10 mouse cellular contexts compared by ENCODE assay signal in genomic region chr1:64106127-64106526, GRCm38 (mm10). TPM values are rescaled to one million over a fixed set of nuclear protein-coding genes. Genes with fewer than 3 reads are reported as not detected.
DNase-seq lines count a peak whose midpoint lies in the region; ATAC-seq and TF ChIP-seq lines count a peak whose summit lies in the region.
"Had no signal": no experiment of that assay in that cellular context is flagged by ENCODE, and none has a peak within 500 bp of the region (broad histone marks: within the 10 kb centered on the region; RNA-seq: fewer than 3 reads in every experiment).

No protein-coding gene starts in this region.

- no peak for TF ChIP-seq POLR2A in liver, adult 2 months (IDR thresholded peaks at IDR 0.05; ENCODE audit: extremely low read depth, insufficient read depth, low read length)

- H3K36me3 ChIP-seq in liver, adult 2 months (ENCODE audit: control insufficient read depth, insufficient read depth, low read length) = no peaks in the 10 kb centered on the region; the same call in 1 of the 2 replicates
- H3K36me3 ChIP-seq in liver, embryonic 12.5 days = 0 out of 2 replicates have a peak, but pooled peaks cover 7% of the 10 kb centered on the region
- H3K36me3 ChIP-seq in forebrain, embryonic 15.5 days = no peaks in the 10 kb centered on the region
- peaks cover 8% of the 10 kb centered on the region; the same call in 1 of the 2 replicates for H3K36me3 ChIP-seq in midbrain, postnatal 0 days (ENCODE audit: insufficient read depth, low read length)
- H3K36me3 ChIP-seq: liver, embryonic 13.5 days had no signal

- H3K4me3 ChIP-seq in gastrocnemius, adult 2 months = no peak overlapping the region
- H3K4me3 ChIP-seq in liver, adult 2 months (ENCODE audit: insufficient read depth, low read depth, low read length) = no peak overlapping the region
- H3K4me3 ChIP-seq in liver, embryonic 12.5 days = no peak overlapping the region
- no peak overlapping the region for H3K4me3 ChIP-seq in forebrain, embryonic 15.5 days
- H3K4me3 ChIP-seq in midbrain, postnatal 0 days (ENCODE audit: low read depth, low read length) = no peak overlapping the region
- H3K4me3 ChIP-seq: liver, embryonic 13.5 days had no signal

- H3K4me2 ChIP-seq in liver, embryonic 12.5 days = no peak overlapping the region
- H3K4me2 ChIP-seq in forebrain, embryonic 15.5 days (replicated peaks) = no peak overlapping the region
- H3K4me2 ChIP-seq in midbrain, postnatal 0 days (ENCODE audit: low read depth, low read length, poor library complexity, severe bottlenecking) = no peak overlapping the region
- H3K4me2 ChIP-seq: liver, embryonic 13.5 days had no signal

- no peaks in the 10 kb centered on the region for H3K9me3 ChIP-seq in liver, embryonic 12.5 days (replicated peaks)
- no peaks in the 10 kb centered on the region for H3K9me3 ChIP-seq in forebrain, embryonic 15.5 days
- H3K9me3 ChIP-seq in midbrain, postnatal 0 days (ENCODE audit: low read length) = no peaks in the 10 kb centered on the region
- H3K9me3 ChIP-seq: liver, embryonic 13.5 days had no signal

- peaks cover 11% of the 10 kb centered on the region; the same call in 1 of the 2 replicates for H3K79me2 ChIP-seq in liver, adult 2 months (ENCODE audit: control insufficient read depth, insufficient read depth, low read length)

- WGBS in liver, adult 2 months = 37% methylated on average over 5 of the region's 5 CpGs
- 59% methylated on average over 5 of the region's 5 CpGs for WGBS in liver, embryonic 12.5 days (ENCODE audit: insufficient replicate concordance)
- WGBS in forebrain, embryonic 15.5 days = 19% methylated on average over 5 of the region's 5 CpGs
- WGBS in midbrain, postnatal 0 days = 36% methylated on average over 5 of the region's 5 CpGs

- no peaks in the 10 kb centered on the region for H3K27me3 ChIP-seq in liver, adult 2 months (ENCODE audit: control insufficient read depth, insufficient read depth, low read length)
- H3K27me3 ChIP-seq in liver, embryonic 12.5 days (replicated peaks) = no peaks in the 10 kb centered on the region
- no peaks in the 10 kb centered on the region for H3K27me3 ChIP-seq in forebrain, embryonic 15.5 days
- no peaks in the 10 kb centered on the region for H3K27me3 ChIP-seq in midbrain, postnatal 0 days (ENCODE audit: insufficient read depth, low read length)
- H3K27me3 ChIP-seq: liver, embryonic 13.5 days had no signal

- TF ChIP-seq CTCF in gastrocnemius, adult 2 months (IDR thresholded peaks at IDR 0.05) = no peak
- no peak for TF ChIP-seq CTCF in liver, adult 2 months (IDR thresholded peaks at IDR 0.05; ENCODE audit: low read depth, low read length)
- TF ChIP-seq CTCF in midbrain, postnatal 0 days (IDR thresholded peaks at IDR 0.05) = no peak

- no peak for DNase-seq in gastrocnemius, adult 2 months
- no peak for DNase-seq in gastrocnemius, adult 18-20 months (ENCODE audit: low spot score)
- no peak for DNase-seq in liver, adult 2 months (ENCODE audit: extremely low read depth, low read depth, low spot score)
- DNase-seq in midbrain, postnatal 0 days (ENCODE audit: low spot score) = no peak
- no peak for DNase-seq in left cerebral cortex, postnatal 36 days (ENCODE audit: low spot score in 2 of 2)
- DNase-seq: B cell, adult 2 months; liver, embryonic 13.5 days had no signal

- H3K9ac ChIP-seq in liver, adult 2 months (ENCODE audit: low read depth, low read length) = no peak overlapping the region
- no peak overlapping the region for H3K9ac ChIP-seq in liver, embryonic 12.5 days
- H3K9ac ChIP-seq in forebrain, embryonic 15.5 days (replicated peaks) = no peak overlapping the region
- H3K9ac ChIP-seq in midbrain, postnatal 0 days (replicated peaks; ENCODE audit: low read length, poor library complexity, severe bottlenecking) = 0 out of 2 replicates have a peak overlapping the region, but pooled peaks have one; percentile 10
- H3K9ac ChIP-seq: liver, embryonic 13.5 days had no signal

- peak overlapping the region; percentile 20; the same call in 1 of the 2 replicates for H3K27ac ChIP-seq in gastrocnemius, adult 2 months
- peak overlapping the region; percentile 29; the same call in 1 of the 2 replicates for H3K27ac ChIP-seq in liver, adult 2 months (replicated peaks; ENCODE audit: insufficient read depth, low read depth, low read length)
- H3K27ac ChIP-seq in liver, embryonic 12.5 days = no peak overlapping the region
- H3K27ac ChIP-seq in forebrain, embryonic 15.5 days (replicated peaks) = no peak overlapping the region
- no peak overlapping the region for H3K27ac ChIP-seq in midbrain, postnatal 0 days (ENCODE audit: low read depth, low read length)
- H3K27ac ChIP-seq: liver, embryonic 13.5 days had no signal

- ATAC-seq in liver, embryonic 12.5 days = no peak
- 0 out of 2 replicates have a peak, but pooled peaks have one; percentile 47 for ATAC-seq in forebrain, embryonic 15.5 days (replicated peaks)
- ATAC-seq in midbrain, postnatal 0 days (ENCODE audit: low FRiP score) = no peak
- ATAC-seq in erythroid progenitor cell, adult 5-6 weeks (replicated peaks; ENCODE audit: low FRiP score, poor library complexity, severe bottlenecking) = no peak

- intact Hi-C loops in gastrocnemius, adult 2 months (cut with DNase I) = no loop called here
- intact Hi-C loops in left cerebral cortex, postnatal 36 days (cut with DNase I) = no loop called here

- peaks cover 7% of the 10 kb centered on the region; the same call in 1 of the 2 replicates for H3K4me1 ChIP-seq in liver, adult 2 months (ENCODE audit: control insufficient read depth, insufficient read depth, low read length)
- peaks cover 29% of the 10 kb centered on the region for H3K4me1 ChIP-seq in liver, embryonic 12.5 days
- H3K4me1 ChIP-seq in forebrain, embryonic 15.5 days = peaks cover 30% of the 10 kb centered on the region
- H3K4me1 ChIP-seq in midbrain, postnatal 0 days (ENCODE audit: insufficient read depth, low read length) = 0 out of 2 replicates have a peak, but pooled peaks cover 6% of the 10 kb centered on the region

RNA-seq across cellular contexts. Expression of gene Klf7, which starts 16.0 kb away (rescaled TPM):
- 10 to 100 TPM in 1 of 2 experiments, 1 to 10 TPM in 1; 7.6 to 12.6 TPM for total RNA-seq in gastrocnemius, adult 2 months (2021)
- 1 to 10 TPM; 5.8 to 8.1 TPM for total RNA-seq in gastrocnemius, adult 18-20 months (2021)
- 4.0 and 4.4 TPM in 2 replicates for total RNA-seq in liver, adult 2 months (2014; rRNA removed)
- 2.0 and 2.2 TPM in 2 replicates for polyA plus RNA-seq in liver, adult 2 months (2012; rRNA removed)
- 6.5 and 7.8 TPM in 2 replicates for polyA plus RNA-seq in liver, embryonic 12.5 days (2016; fragmentation: Nextera tagmentation; extraction: Ambion mirVana)
- 125 and 126 TPM in 2 replicates for polyA plus RNA-seq in forebrain, embryonic 15.5 days (2015; fragmentation: Nextera tagmentation; extraction: Ambion mirVana)
- 59.9 and 71.8 TPM in 2 replicates for total RNA-seq in midbrain, postnatal 0 days (2014; rRNA removed)
- 117 and 138 TPM in 2 replicates for polyA plus RNA-seq in midbrain, postnatal 0 days (2015; fragmentation: Nextera tagmentation; extraction: Ambion mirVana)
- 3.4 and 9.4 TPM in 2 replicates for total RNA-seq in erythroid progenitor cell, adult 5-6 weeks (2015; ENCODE audit: low replicate concordance)
- total RNA-seq in erythroid progenitor cell, adult 5-6 weeks (2017; ENCODE audit: low replicate concordance) = 0.51 and 4.0 TPM in 2 replicates
- total RNA-seq in left cerebral cortex, postnatal 36 days (2021) = 10 to 100 TPM; 39.8 to 45.0 TPM

Comparison
In these comparisons a context has a peak if more than half of its experiments do, and no peak if none do; other contexts are left out.
1. H3K27ac ChIP-seq: peak in gastrocnemius, adult 2 months (single experiment) and liver, adult 2 months (single experiment); none in liver, embryonic 12.5 days (single experiment), forebrain, embryonic 15.5 days (single experiment) and midbrain, postnatal 0 days (single experiment).